Mouse (Mus musculus): Measurements from ENCODE around the gene Tmem182. TPM values are rescaled to one million over a fixed set of nuclear protein-coding genes. Genes with fewer than 3 reads are reported as not detected.

The Tmem182 gene
- polyA plus RNA-seq, 1 experiment from 2014 or later = 1.5 TPM

GRCm38 (mm10) chr1:40804118-40804517, 1.3 kb upstream of the Tmem182 start:
- Histone ChIP-seq H3K4me2 (no peak overlapping the region), H3K36me3 (no peaks in the 10 kb centered on the region), H3K4me3 (no peak overlapping the region), H3K27me3 (no peaks in the 10 kb centered on the region), H3K4me1 (no peaks in the 10 kb centered on the region), H3K9ac (no peak overlapping the region), H3K27ac (no peak overlapping the region), H3K9me3 (no peaks in the 10 kb centered on the region)
- ATAC-seq (ENCODE audit: borderline replicate concordance, extremely low read depth, low FRiP score, low TSS enrichment) = no peak
- WGBS = 80% methylated on average over 12 of the region's 12 CpGs

DNA sequence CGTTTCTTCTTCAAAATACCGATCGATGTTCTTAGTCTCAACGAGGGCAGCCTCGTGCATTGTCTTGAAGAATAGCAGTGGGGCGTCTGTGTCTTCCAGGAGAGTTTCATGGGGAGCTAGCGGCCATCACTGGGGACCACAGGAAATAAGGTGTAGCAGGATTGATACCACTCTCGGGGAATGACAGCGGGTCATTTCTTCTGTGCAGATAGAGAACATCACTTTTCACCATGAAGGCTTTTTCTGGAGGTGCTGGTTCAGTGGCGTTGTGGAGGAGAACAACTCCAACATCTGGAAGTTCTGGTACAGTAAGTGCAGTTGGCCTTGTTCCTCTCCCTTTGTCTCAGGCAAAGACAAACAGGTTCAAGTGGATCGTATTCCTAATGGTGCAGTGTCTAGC, 490 bp downstream of the Tmem182 start:
- no peak overlapping the region for H3K27ac ChIP-seq
- no peak overlapping the region for H3K9ac ChIP-seq
- no peak overlapping the region for H3K4me2 ChIP-seq
- 81% methylated on average over 11 of the region's 11 CpGs for WGBS
- no peak overlapping the region for H3K4me3 ChIP-seq
- H3K4me1 ChIP-seq = no peaks in the 10 kb centered on the region
- H3K27me3 ChIP-seq = no peaks in the 10 kb centered on the region
- H3K9me3 ChIP-seq = no peaks in the 10 kb centered on the region
- no peak for ATAC-seq (ENCODE audit: borderline replicate concordance, extremely low read depth, low FRiP score, low TSS enrichment)
- no peaks in the 10 kb centered on the region for H3K36me3 ChIP-seq

DNA sequence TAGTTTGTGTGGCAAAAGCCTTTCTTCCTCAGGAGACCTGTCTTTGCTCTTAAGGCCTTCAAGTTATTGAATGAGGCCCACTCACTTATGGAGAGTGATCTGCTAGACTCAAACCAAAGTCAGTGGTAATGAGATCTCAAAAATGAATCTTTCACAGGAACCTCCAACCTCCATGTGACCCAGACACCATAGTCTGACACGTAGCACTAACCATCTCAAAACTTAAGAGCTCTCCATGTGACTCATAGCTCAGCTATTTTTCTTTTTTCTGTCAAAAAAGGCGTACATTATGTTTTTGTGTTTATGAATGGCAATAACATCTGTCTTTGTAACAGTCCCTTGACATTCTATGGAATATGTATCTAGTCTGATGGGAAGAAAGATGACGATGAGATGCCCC, 3.2 kb downstream of the Tmem182 start:
- Histone ChIP-seq H3K27me3 (no peaks in the 10 kb centered on the region), H3K4me3 (no peak overlapping the region), H3K9me3 (no peaks in the 10 kb centered on the region), H3K9ac (no peak overlapping the region), H3K36me3 (no peaks in the 10 kb centered on the region), H3K4me2 (no peak overlapping the region), H3K4me1 (no peaks in the 10 kb centered on the region), H3K27ac (no peak overlapping the region)
- no peak for ATAC-seq (ENCODE audit: borderline replicate concordance, extremely low read depth, low FRiP score, low TSS enrichment)
- WGBS = 82% methylated on average over 3 of the region's 3 CpGs

GRCm38 (mm10) chr1:40815071-40815845, 9.9 kb downstream of the Tmem182 start:
- H3K27ac ChIP-seq = no peak overlapping the region
- no peaks in the 10 kb centered on the region for H3K36me3 ChIP-seq
- no peaks in the 10 kb centered on the region for H3K9me3 ChIP-seq
- H3K4me3 ChIP-seq = no peak overlapping the region
- ATAC-seq (ENCODE audit: borderline replicate concordance, extremely low read depth, low FRiP score, low TSS enrichment) = no peak
- no peaks in the 10 kb centered on the region for H3K27me3 ChIP-seq
- no peaks in the 10 kb centered on the region for H3K4me1 ChIP-seq
- WGBS = 52% methylated on average over 16 of the region's 16 CpGs
- H3K9ac ChIP-seq = no peak overlapping the region
- no peak overlapping the region; the same call in 1 of the 2 replicates for H3K4me2 ChIP-seq

- Histone ChIP-seq H3K4me3 (no peak overlapping the region), H3K9ac (no peak overlapping the region), H3K36me3 (no peaks in the 10 kb centered on the region), H3K4me2 (no peak overlapping the region), H3K4me1 (no peaks in the 10 kb centered on the region), H3K27me3 (no peaks in the 10 kb centered on the region), H3K9me3 (no peaks in the 10 kb centered on the region), H3K27ac (no peak overlapping the region)
- no peak for ATAC-seq (ENCODE audit: borderline replicate concordance, extremely low read depth, low FRiP score, low TSS enrichment)
- 52% methylated on average over 4 of the region's 4 CpGs for WGBS
These were observed 19.1 kb downstream of the Tmem182 start for GRCm38 (mm10) chr1:40824517-40824916.

- no peaks in the 10 kb centered on the region for H3K4me1 ChIP-seq
- no peaks in the 10 kb centered on the region for H3K36me3 ChIP-seq
- no peaks in the 10 kb centered on the region for H3K27me3 ChIP-seq
- ATAC-seq (ENCODE audit: borderline replicate concordance, extremely low read depth, low FRiP score, low TSS enrichment) = no peak
- WGBS = 63% methylated on average over 8 of the region's 8 CpGs
- H3K4me3 ChIP-seq = no peak overlapping the region
- no peak overlapping the region for H3K27ac ChIP-seq
- H3K4me2 ChIP-seq = no peak overlapping the region
- no peaks in the 10 kb centered on the region for H3K9me3 ChIP-seq
- H3K9ac ChIP-seq = no peak overlapping the region
These were observed 19.5 kb downstream of the Tmem182 start for GRCm38 (mm10) chr1:40824936-40825335.

DNA sequence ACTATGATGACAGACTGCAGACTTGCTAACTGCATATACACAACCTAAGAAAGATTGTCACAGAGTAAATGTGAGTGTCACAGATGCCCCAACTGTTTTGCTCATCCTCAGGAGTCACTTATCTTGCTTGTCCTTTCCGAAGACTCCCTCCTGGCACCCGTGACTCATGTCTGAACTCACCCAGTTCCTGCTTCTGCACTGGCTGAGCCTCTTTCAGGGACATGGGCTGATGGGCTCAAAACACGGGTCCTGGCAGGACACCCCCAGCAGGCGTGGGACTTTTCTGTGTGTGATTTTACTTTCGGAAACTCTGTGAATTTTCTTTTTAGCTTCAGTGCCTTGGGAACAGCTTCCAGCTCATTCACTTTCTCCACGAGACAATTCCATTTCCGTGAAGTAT, 20.4 kb downstream of the Tmem182 start:
- 66% methylated on average over 7 of the region's 7 CpGs for WGBS
- H3K4me2 ChIP-seq = no peak overlapping the region

GRCm38 (mm10) chr1:40829213-40829914, 24.0 kb downstream of the Tmem182 start:
- Histone ChIP-seq H3K4me2 (no peak overlapping the region), H3K4me3 (no peak overlapping the region), H3K9ac (no peak overlapping the region), H3K27ac (no peak overlapping the region), H3K36me3 (no peaks in the 10 kb centered on the region), H3K27me3 (no peaks in the 10 kb centered on the region), H3K4me1 (no peaks in the 10 kb centered on the region), H3K9me3 (no peaks in the 10 kb centered on the region)
- WGBS = 66% methylated on average over 10 of the region's 10 CpGs
- ATAC-seq (ENCODE audit: borderline replicate concordance, extremely low read depth, low FRiP score, low TSS enrichment) = no peak

More for the DNA sequence above, 20.4 kb downstream of the Tmem182 start:
- Histone ChIP-seq H3K4me1 (no peaks in the 10 kb centered on the region), H3K27me3 (no peaks in the 10 kb centered on the region), H3K4me3 (no peak overlapping the region), H3K36me3 (no peaks in the 10 kb centered on the region), H3K9me3 (no peaks in the 10 kb centered on the region), H3K9ac (no peak overlapping the region), H3K27ac (no peak overlapping the region)
- ATAC-seq (ENCODE audit: borderline replicate concordance, extremely low read depth, low FRiP score, low TSS enrichment) = no peak

- H3K9me3 ChIP-seq = no peaks in the 10 kb centered on the region
- H3K4me3 ChIP-seq = no peak overlapping the region
- no peaks in the 10 kb centered on the region for H3K4me1 ChIP-seq
- 70% methylated on average over 4 of the region's 4 CpGs for WGBS
- H3K27me3 ChIP-seq = no peaks in the 10 kb centered on the region
- no peaks in the 10 kb centered on the region for H3K36me3 ChIP-seq
- H3K9ac ChIP-seq = no peak overlapping the region
- no peak overlapping the region for H3K4me2 ChIP-seq
- H3K27ac ChIP-seq = no peak overlapping the region
- no peak for ATAC-seq (ENCODE audit: borderline replicate concordance, extremely low read depth, low FRiP score, low TSS enrichment)
These were observed 25.5 kb downstream of the Tmem182 start for GRCm38 (mm10) chr1:40830712-40831507.

DNA sequence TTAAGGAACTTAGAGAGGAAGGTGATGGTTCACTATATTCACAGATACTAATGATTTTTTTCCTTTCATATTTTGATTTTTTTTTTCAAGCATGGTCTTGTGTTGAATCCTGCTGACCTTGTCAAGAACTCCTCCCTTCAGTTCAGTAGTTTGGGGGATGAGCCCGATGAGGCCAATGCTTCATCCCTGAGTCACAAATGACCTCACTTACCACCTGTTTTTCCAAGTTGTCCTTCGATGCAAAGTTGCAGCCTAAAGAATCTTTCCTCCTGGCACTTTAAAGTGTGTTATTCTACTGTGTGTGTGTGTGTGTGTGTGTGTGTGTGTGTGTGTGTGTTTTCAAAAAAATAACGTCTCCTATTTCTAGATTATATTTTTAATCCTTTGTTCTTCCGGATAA, 30.1 kb downstream of the Tmem182 start:
- Histone ChIP-seq H3K4me1 (no peaks in the 10 kb centered on the region), H3K27me3 (no peaks in the 10 kb centered on the region), H3K9me3 (no peaks in the 10 kb centered on the region), H3K27ac (no peak overlapping the region), H3K4me3 (no peak overlapping the region), H3K9ac (no peak overlapping the region), H3K4me2 (no peak overlapping the region), H3K36me3 (no peaks in the 10 kb centered on the region)
- WGBS = 75% methylated on average over 4 of the region's 4 CpGs
- ATAC-seq (ENCODE audit: borderline replicate concordance, extremely low read depth, low FRiP score, low TSS enrichment) = no peak

DNA sequence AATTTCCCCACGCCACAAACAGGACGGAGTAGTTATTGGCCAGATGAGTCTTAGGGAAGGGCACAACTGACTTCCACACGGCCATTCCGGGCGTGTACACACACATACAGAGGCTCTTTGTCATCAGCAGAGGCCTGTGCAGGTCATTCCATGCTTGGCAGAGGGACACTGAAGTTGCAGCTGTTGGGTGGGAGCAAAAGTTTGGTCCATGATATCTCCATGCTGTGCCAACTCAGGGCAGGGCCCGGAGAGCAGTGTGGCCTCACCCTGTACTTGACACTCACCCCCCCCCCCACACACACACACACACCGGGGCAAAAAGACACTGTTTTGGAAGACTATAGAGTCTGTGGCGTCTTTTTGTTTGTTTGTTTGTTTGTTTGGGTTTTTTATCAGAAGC, 35.2 kb downstream of the Tmem182 start:
- no peaks in the 10 kb centered on the region for H3K4me1 ChIP-seq
- WGBS = 78% methylated on average over 8 of the region's 8 CpGs
- H3K27ac ChIP-seq = no peak overlapping the region
- no peak for ATAC-seq (ENCODE audit: borderline replicate concordance, extremely low read depth, low FRiP score, low TSS enrichment)
- no peaks in the 10 kb centered on the region for H3K9me3 ChIP-seq
- H3K4me3 ChIP-seq = no peak overlapping the region
- H3K9ac ChIP-seq = no peak overlapping the region
- H3K27me3 ChIP-seq = no peaks in the 10 kb centered on the region
- H3K4me2 ChIP-seq = no peak overlapping the region
- H3K36me3 ChIP-seq = no peaks in the 10 kb centered on the region
